ENCODE assay signal across 9 mouse cellular contexts in the genomic region with DNA sequence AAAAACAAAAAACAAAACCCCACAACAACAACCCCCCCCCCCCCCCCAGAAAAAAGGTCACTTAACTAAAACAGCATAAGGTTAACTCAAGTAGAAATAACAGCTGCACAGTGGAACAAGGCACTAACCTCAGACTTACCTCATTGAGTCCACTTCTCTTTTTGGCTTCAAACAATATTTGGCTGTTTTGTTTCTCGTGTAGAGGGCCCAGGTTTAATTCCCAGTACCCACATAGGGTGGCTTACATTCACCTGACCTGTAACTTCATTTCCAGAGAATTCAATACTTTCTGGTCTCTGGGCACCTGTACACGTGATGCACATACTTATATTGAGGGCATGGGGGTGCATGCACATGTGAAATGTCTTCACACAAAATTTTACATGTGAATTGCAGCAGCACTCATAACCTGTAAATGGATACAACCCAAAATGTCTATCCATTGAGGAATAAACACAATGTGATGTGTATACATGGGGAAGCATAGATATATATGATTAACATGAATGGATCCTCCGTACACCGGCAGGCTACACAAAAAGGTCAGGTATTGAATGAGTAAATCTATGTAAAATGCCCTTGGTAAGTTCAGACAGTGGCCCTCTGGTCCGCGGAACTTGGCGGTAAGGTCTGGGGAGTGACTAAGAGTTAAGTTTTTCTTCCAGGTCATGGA. TPM values are rescaled to one million over a fixed set of nuclear protein-coding genes. Genes with fewer than 3 reads are reported as not detected.
DNase-seq lines count a peak whose midpoint lies in the region; ATAC-seq and TF ChIP-seq lines count a peak whose summit lies in the region.
"Had no signal": no experiment of that assay in that cellular context is flagged by ENCODE, and none has a peak within 500 bp of the region (broad histone marks: within the 10 kb centered on the region; RNA-seq: fewer than 3 reads in every experiment).

No protein-coding gene starts in this region.

- peaks cover 53% of the 10 kb centered on the region for H3K79me2 ChIP-seq in C2C12 (ENCODE audit: control insufficient read depth, insufficient read depth)

- peaks cover 31% of the 10 kb centered on the region for H3K79me3 ChIP-seq in C2C12 (ENCODE audit: low read depth)

- no peak overlapping the region for H3K4me3 ChIP-seq in heart, embryonic 11.5 days (ENCODE audit: low read depth, low read length)
- no peak overlapping the region for H3K4me3 ChIP-seq in C2C12 (ENCODE audit: insufficient read depth, poor library complexity, severe bottlenecking)
- no peak overlapping the region for H3K4me3 ChIP-seq in embryonic facial prominence, embryonic 11.5 days (ENCODE audit: low read depth, low read length)
- H3K4me3 ChIP-seq in liver, embryonic 16.5 days (ENCODE audit: low read depth, low read length): peak overlapping the region; percentile 87
- no peak overlapping the region for H3K4me3 ChIP-seq in lung, postnatal 0 days (ENCODE audit: low read depth, low read length)

- peaks cover 30% of the 10 kb centered on the region for H3K4me1 ChIP-seq in heart, embryonic 11.5 days (ENCODE audit: control insufficient read depth, insufficient read depth, low read length)
- H3K4me1 ChIP-seq in embryonic facial prominence, embryonic 11.5 days (ENCODE audit: control insufficient read depth, insufficient read depth, low read length): peaks cover 7% of the 10 kb centered on the region
- peaks cover 39% of the 10 kb centered on the region for H3K4me1 ChIP-seq in liver, embryonic 16.5 days (ENCODE audit: control insufficient read depth, low read depth, low read length)
- peaks cover 13% of the 10 kb centered on the region for H3K4me1 ChIP-seq in lung, postnatal 0 days (ENCODE audit: insufficient read depth, low read depth, low read length)

- no peak overlapping the region for H3ac ChIP-seq in C2C12 (ENCODE audit: control insufficient read depth, insufficient read length, low read depth)

- H3K27me3 ChIP-seq in heart, embryonic 11.5 days (ENCODE audit: control insufficient read depth, insufficient read depth, low read length): no peaks in the 10 kb centered on the region
- H3K27me3 ChIP-seq in C2C12 (ENCODE audit: control insufficient read depth, insufficient read depth, insufficient read length): no peaks in the 10 kb centered on the region
- H3K27me3 ChIP-seq in embryonic facial prominence, embryonic 11.5 days (ENCODE audit: control insufficient read depth, insufficient read depth, low read length): no peaks in the 10 kb centered on the region
- no peaks in the 10 kb centered on the region for H3K27me3 ChIP-seq in liver, embryonic 16.5 days (ENCODE audit: control insufficient read depth, insufficient read depth, low read depth, low read length)
- H3K27me3 ChIP-seq in lung, postnatal 0 days (replicated peaks; ENCODE audit: insufficient read depth, low read length): no peaks in the 10 kb centered on the region

- H3K36me3 ChIP-seq in heart, embryonic 11.5 days (ENCODE audit: control insufficient read depth, insufficient read depth, low read length): peaks cover 15% of the 10 kb centered on the region; the same call in 1 of the 2 replicates
- peaks cover 32% of the 10 kb centered on the region for H3K36me3 ChIP-seq in C2C12 (ENCODE audit: control insufficient read depth, insufficient read depth)
- peaks cover 10% of the 10 kb centered on the region for H3K36me3 ChIP-seq in embryonic facial prominence, embryonic 11.5 days (replicated peaks; ENCODE audit: control insufficient read depth, insufficient read depth, low read depth, low read length)
- peaks cover 11% of the 10 kb centered on the region for H3K36me3 ChIP-seq in liver, embryonic 16.5 days (ENCODE audit: control insufficient read depth, insufficient read depth)
- peaks cover 3% of the 10 kb centered on the region; the same call in 1 of the 2 replicates for H3K36me3 ChIP-seq in lung, postnatal 0 days (ENCODE audit: insufficient read depth, low read length)

- TF ChIP-seq CTCF in C2C12 (IDR thresholded peaks at IDR 0.05; ENCODE audit: control insufficient read depth, insufficient read depth, insufficient read length): no peak
- no peak for TF ChIP-seq CTCF in lung, postnatal 0 days (IDR thresholded peaks at IDR 0.05)

- no peaks in the 10 kb centered on the region for H3K9me3 ChIP-seq in heart, embryonic 11.5 days (replicated peaks; ENCODE audit: control insufficient read depth, low read length)
- H3K9me3 ChIP-seq in embryonic facial prominence, embryonic 11.5 days (replicated peaks; ENCODE audit: control insufficient read depth, low read length): no peaks in the 10 kb centered on the region
- no peaks in the 10 kb centered on the region for H3K9me3 ChIP-seq in liver, embryonic 16.5 days (replicated peaks; ENCODE audit: control insufficient read depth, low read length)
- H3K9me3 ChIP-seq in lung, postnatal 0 days (ENCODE audit: low read length): no peaks in the 10 kb centered on the region

- no peak for DNase-seq in heart, adult 9 months (ENCODE audit: low spot score in 2 of 2)
- DNase-seq in embryonic facial prominence, embryonic 11.5 days (ENCODE audit: low spot score): peak; percentile 34
- DNase-seq in left cerebral cortex, postnatal 36 days (ENCODE audit: low spot score in 2 of 2): no peak
- DNase-seq in lung, postnatal 0 days (ENCODE audit: low spot score): no peak
- DNase-seq: kidney, postnatal 10 days had no signal

- H3K27ac ChIP-seq in heart, embryonic 11.5 days (ENCODE audit: low read depth, low read length): no peak overlapping the region
- H3K27ac ChIP-seq in embryonic facial prominence, embryonic 11.5 days (replicated peaks; ENCODE audit: low read depth, low read length): no peak overlapping the region
- H3K27ac ChIP-seq in liver, embryonic 16.5 days (ENCODE audit: low read length): peak overlapping the region; percentile 94
- no peak overlapping the region for H3K27ac ChIP-seq in lung, postnatal 0 days (ENCODE audit: low read length)

- ATAC-seq in heart, embryonic 11.5 days (replicated peaks; ENCODE audit: insufficient number of reproducible peaks, low FRiP score, low TSS enrichment): no peak
- no peak for ATAC-seq in embryonic facial prominence, embryonic 11.5 days (replicated peaks; ENCODE audit: insufficient number of reproducible peaks, low FRiP score, low TSS enrichment, low read depth)
- no peak for ATAC-seq in liver, embryonic 16.5 days (ENCODE audit: low read depth)
- ATAC-seq in inflammation-experienced regulatory T-cells, adult 6 months: no peak
- ATAC-seq in lung, postnatal 0 days: no peak

- H3K4me2 ChIP-seq in heart, embryonic 11.5 days: peak overlapping the region; percentile 90
- no peak overlapping the region for H3K4me2 ChIP-seq in embryonic facial prominence, embryonic 11.5 days (ENCODE audit: low read depth, low read length)
- peak overlapping the region; percentile 94 for H3K4me2 ChIP-seq in liver, embryonic 16.5 days (ENCODE audit: low read depth, low read length)
- H3K4me2 ChIP-seq in lung, postnatal 0 days (replicated peaks; ENCODE audit: low read depth, low read length): no peak overlapping the region

- 15% methylated on average over 7 of the region's 7 CpGs for WGBS in heart, embryonic 11.5 days (ENCODE audit: insufficient replicate concordance)
- WGBS in embryonic facial prominence, embryonic 11.5 days: 14% methylated on average over 7 of the region's 7 CpGs
- WGBS in liver, embryonic 16.5 days (ENCODE audit: insufficient replicate concordance): 6% methylated on average over 7 of the region's 7 CpGs
- WGBS in lung, postnatal 0 days: 12% methylated on average over 7 of the region's 7 CpGs

- no peak overlapping the region for H3K9ac ChIP-seq in heart, embryonic 11.5 days (ENCODE audit: low read depth, low read length)
- H3K9ac ChIP-seq in embryonic facial prominence, embryonic 11.5 days (replicated peaks; ENCODE audit: low read length): peak overlapping the region; percentile 84; the same call in 1 of the 2 replicates
- H3K9ac ChIP-seq in liver, embryonic 16.5 days (ENCODE audit: low read depth, low read length): no peak overlapping the region; the same call in 1 of the 2 replicates
- H3K9ac ChIP-seq in lung, postnatal 0 days (replicated peaks; ENCODE audit: low read depth): no peak overlapping the region

- no peak for TF ChIP-seq EP300 in lung, postnatal 0 days (IDR thresholded peaks at IDR 0.05)

- intact Hi-C loops in left cerebral cortex, postnatal 36 days (cut with DNase I): no loop called here

TF ChIP-seq in C2C12, 6 proteins besides CTCF, POLR2A, EP300 and RAD21 (continues in another document):
- TF ChIP-seq MYOD1 (IDR thresholded peaks at IDR 0.05; ENCODE audit: control insufficient read depth, insufficient read length, low read depth) (no peak), MAX (IDR thresholded peaks at IDR 0.05) (peak; percentile 25)

RNA-seq across cellular contexts. Expression of a gene that starts 4.2 kb away (rescaled TPM):
- 6.7 and 7.4 TPM in 2 replicates for polyA plus RNA-seq in heart, embryonic 11.5 days (2014; fragmentation: Nextera tagmentation; extraction: Ambion mirVana)
- polyA plus RNA-seq in C2C12 (2012; fragmentation: generic; extraction: Trizol): 10.3 TPM
- 5.2 and 6.5 TPM in 2 replicates for polyA plus RNA-seq in embryonic facial prominence, embryonic 11.5 days (2014; fragmentation: Nextera tagmentation; extraction: Ambion mirVana)
- polyA plus RNA-seq in liver, embryonic 16.5 days (2015; fragmentation: Nextera tagmentation; extraction: Ambion mirVana): 1.9 and 2.2 TPM in 2 replicates
- 10 to 100 TPM; 34.7 to 36.2 TPM for total RNA-seq in left cerebral cortex, postnatal 36 days (2021)
- polyA plus RNA-seq in inflammation-experienced regulatory T-cells, adult 6 months (2017; shearing (Covaris generic)): 1 to 10 TPM; 4.2 to 7.3 (median 7.3) TPM
- polyA plus RNA-seq in lung, postnatal 0 days (2015; fragmentation: Nextera tagmentation; extraction: Ambion mirVana): 5.8 and 6.3 TPM in 2 replicates

RNA-seq across cellular contexts. Expression of a gene that starts 4.3 kb away (rescaled TPM):
- polyA plus RNA-seq in heart, embryonic 11.5 days (2014; fragmentation: Nextera tagmentation; extraction: Ambion mirVana): 131 and 158 TPM in 2 replicates
- polyA plus RNA-seq in C2C12 (2012; fragmentation: generic; extraction: Trizol): 3,677 TPM
- 162 and 191 TPM in 2 replicates for polyA plus RNA-seq in embryonic facial prominence, embryonic 11.5 days (2014; fragmentation: Nextera tagmentation; extraction: Ambion mirVana)
- polyA plus RNA-seq in liver, embryonic 16.5 days (2015; fragmentation: Nextera tagmentation; extraction: Ambion mirVana): 74.4 and 77.2 TPM in 2 replicates
- 100 to 1,000 TPM; 107 to 115 TPM for total RNA-seq in left cerebral cortex, postnatal 36 days (2021)
- polyA plus RNA-seq in inflammation-experienced regulatory T-cells, adult 6 months (2017; shearing (Covaris generic)): 100 to 1,000 TPM in 1 of 3 experiments, 10 to 100 TPM in 2; 18.9 to 858 (median 48.2) TPM
- polyA plus RNA-seq in lung, postnatal 0 days (2015; fragmentation: Nextera tagmentation; extraction: Ambion mirVana): 78.4 and 82.5 TPM in 2 replicates

RNA-seq across cellular contexts. Expression of a gene that starts 16.2 kb away (rescaled TPM):
- 12.1 and 13.2 TPM in 2 replicates for polyA plus RNA-seq in heart, embryonic 11.5 days (2014; fragmentation: Nextera tagmentation; extraction: Ambion mirVana)
- polyA plus RNA-seq in C2C12 (2012; fragmentation: generic; extraction: Trizol): 4.3 TPM
- polyA plus RNA-seq in embryonic facial prominence, embryonic 11.5 days (2014; fragmentation: Nextera tagmentation; extraction: Ambion mirVana): 10.1 and 10.8 TPM in 2 replicates
- 7.8 and 8.8 TPM in 2 replicates for polyA plus RNA-seq in liver, embryonic 16.5 days (2015; fragmentation: Nextera tagmentation; extraction: Ambion mirVana)
- 10 to 100 TPM; 26.9 to 27.1 TPM for total RNA-seq in left cerebral cortex, postnatal 36 days (2021)
- 1 to 10 TPM; 2.0 to 5.0 (median 2.5) TPM for polyA plus RNA-seq in inflammation-experienced regulatory T-cells, adult 6 months (2017; shearing (Covaris generic))
- 19.5 and 20.1 TPM in 2 replicates for polyA plus RNA-seq in lung, postnatal 0 days (2015; fragmentation: Nextera tagmentation; extraction: Ambion mirVana)

Comparison
In these comparisons a context has a peak if more than half of its experiments do, and no peak if none do; other contexts are left out.
1. H3K4me2 ChIP-seq: peak in heart, embryonic 11.5 days (single experiment) and liver, embryonic 16.5 days (single experiment); none in embryonic facial prominence, embryonic 11.5 days (single experiment) and lung, postnatal 0 days (single experiment).